Mouse (Mus musculus) spleen, adult 18-20 months (tissue): Measurements from ENCODE around the gene Gm10840.
"Not testable (repeated sequence)": the region's sequence is repeated elsewhere in the genome, so short reads cannot be mapped to it uniquely, and the experiment has no call there.

ENCODE experiments used
- DNase-seq, 2 experiments: peaks; one replicate each; pipeline ENCODE4 v3.0.0; 2022; ENCODE audit warnings: mixed read lengths in 2 of 2

The Gm10840 gene

DNA sequence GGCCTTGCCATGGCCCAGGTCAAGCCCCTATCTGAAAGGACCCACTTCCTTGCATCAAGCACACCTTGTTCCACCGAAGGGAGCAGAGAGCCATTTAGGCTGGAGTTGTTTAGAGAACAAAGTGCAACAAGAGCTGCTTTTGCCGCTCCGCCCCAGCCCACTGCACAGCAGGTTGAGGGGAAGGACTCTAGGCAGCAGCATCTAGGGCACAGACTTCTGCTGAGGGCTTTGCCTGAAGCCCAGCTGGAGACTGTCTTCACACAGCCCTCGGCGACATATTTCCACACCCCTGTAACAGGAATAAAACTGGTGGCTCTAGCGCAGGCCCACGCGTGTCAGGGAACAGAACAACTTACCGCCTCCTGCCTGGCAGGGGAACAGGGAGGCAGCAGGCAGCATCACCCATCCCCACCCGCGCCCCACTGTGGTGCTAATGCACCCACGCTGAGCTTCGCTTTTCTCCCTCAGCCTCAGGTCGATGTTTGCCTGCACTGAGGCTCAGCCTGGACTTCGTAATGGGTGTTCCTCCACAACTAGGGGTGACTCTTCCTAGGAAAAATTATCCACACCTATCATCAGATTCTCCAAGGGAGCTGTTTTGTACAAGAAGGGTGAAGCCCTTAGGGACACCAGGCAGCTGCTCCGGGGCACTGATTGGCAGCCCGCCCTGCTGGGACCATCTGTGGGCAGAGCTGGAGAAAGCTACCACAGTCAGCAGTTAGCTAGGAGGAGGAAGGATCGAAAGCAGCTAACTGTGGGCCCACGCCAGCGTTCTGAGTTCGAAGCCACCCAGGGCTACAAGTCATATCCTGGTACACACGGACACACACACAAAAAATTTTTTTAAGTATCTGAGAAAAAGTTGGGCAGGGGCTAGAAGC lies at the start of gene Gm10840, which contains the start of gene Limd2:
TSS of gene Gm10840 (plus strand) at position 10 of the 881 bp plus-strand sequence.
TSS of gene Limd2 (minus strand) at position 20 of the 881 bp plus-strand sequence.
- peak; percentile 52 to 60 for DNase-seq

- no peak for DNase-seq
These were observed 49.0 kb upstream of the Gm10840 start for GRCm38 (mm10) chr11:106111688-106112087.

DNA sequence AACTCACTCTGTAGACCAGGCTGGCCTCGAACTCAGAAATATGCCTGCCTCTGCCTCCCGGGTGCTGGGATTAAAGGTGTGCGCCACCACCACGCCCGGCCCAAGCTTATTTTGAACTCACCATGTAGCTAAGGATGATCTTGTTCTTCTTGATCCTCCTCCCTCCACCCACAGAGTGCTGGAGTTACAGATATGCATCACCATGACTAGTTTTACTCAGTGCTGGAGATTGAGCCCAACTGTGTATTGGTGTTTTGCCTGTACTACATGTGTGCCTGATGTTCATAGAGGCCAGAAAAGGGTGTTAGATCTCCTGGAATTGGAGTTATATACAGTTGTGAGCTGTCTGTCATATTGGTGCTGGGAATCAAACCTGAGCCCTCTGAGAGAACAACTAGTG lies 38.4 kb upstream of the Gm10840 start:
- no peak for DNase-seq

DNA sequence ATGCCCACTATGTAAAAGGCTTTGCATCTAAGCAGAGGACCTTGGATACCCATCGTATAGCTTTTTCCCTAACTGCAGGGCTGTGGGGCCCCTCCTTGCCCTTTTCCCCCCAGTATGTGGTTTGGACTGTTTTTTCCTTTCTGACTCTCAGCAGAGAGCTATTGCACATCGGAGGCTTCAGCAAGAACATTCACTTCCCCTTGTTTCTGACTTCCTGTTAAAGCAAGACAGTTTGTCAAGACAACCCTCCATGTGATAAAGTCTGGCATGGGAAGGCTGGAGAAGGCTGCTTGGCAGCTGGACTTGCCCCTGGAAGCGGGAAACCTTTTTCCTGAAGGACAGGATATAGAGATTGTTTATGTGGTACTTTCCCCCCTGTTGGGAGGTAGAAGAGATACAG lies 37.9 kb upstream of the Gm10840 start:
- peak; percentile 27 to 47 for DNase-seq

- no peak for DNase-seq
These were observed 35.9 kb upstream of the Gm10840 start for GRCm38 (mm10) chr11:106124784-106125183.

GRCm38 (mm10) chr11:106125827-106126226 lies 34.8 kb upstream of the Gm10840 start:
- DNase-seq: no peak

GRCm38 (mm10) chr11:106126727-106127373 lies 33.8 kb upstream of the Gm10840 start:
- DNase-seq: not testable (repeated sequence)

- no peak for DNase-seq
These were observed 31.2 kb upstream of the Gm10840 start for GRCm38 (mm10) chr11:106129477-106129876.

GRCm38 (mm10) chr11:106132516-106132915 lies 28.1 kb upstream of the Gm10840 start:
- no peak for DNase-seq

GRCm38 (mm10) chr11:106134580-106135528 lies 25.8 kb upstream of the Gm10840 start:
- DNase-seq: peak in 1 of 2 experiments; percentile 9

- no peak for DNase-seq
These were observed 9.4 kb upstream of the Gm10840 start for GRCm38 (mm10) chr11:106151219-106151618.

- DNase-seq: no peak
These were observed 8.5 kb upstream of the Gm10840 start for GRCm38 (mm10) chr11:106152132-106152531.

- no peak for DNase-seq
These were observed 6.6 kb upstream of the Gm10840 start for GRCm38 (mm10) chr11:106154091-106154490.

GRCm38 (mm10) chr11:106154770-106155169 lies 5.9 kb upstream of the Gm10840 start:
- peak in 1 of 2 experiments; percentile 17 for DNase-seq

GRCm38 (mm10) chr11:106155761-106156160 lies 4.9 kb upstream of the Gm10840 start:
- DNase-seq: peak in 1 of 2 experiments; percentile 15

DNA sequence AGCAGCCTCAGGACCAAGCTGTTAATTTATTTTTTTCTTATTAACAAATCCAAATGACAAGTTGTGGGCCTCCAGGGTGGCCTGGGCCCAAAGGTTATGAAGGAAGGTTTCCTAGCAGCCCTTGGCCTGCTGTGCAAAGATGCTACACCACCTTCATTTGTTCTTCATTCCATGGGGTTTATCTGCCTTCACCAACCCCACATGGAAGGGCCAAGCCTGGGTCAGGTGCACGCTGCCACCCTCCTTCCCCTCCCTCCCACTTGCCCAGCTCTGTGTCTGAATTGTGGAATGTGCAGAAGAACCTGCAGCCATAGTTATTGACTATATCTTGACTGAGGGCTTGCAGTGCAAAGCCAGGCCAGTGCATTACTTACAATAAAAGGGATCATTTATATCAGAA lies 4.4 kb upstream of the Gm10840 start:
- DNase-seq: no peak

GRCm38 (mm10) chr11:106157154-106157553 lies 3.5 kb upstream of the Gm10840 start:
- DNase-seq: peak; percentile 3 to 14

DNA sequence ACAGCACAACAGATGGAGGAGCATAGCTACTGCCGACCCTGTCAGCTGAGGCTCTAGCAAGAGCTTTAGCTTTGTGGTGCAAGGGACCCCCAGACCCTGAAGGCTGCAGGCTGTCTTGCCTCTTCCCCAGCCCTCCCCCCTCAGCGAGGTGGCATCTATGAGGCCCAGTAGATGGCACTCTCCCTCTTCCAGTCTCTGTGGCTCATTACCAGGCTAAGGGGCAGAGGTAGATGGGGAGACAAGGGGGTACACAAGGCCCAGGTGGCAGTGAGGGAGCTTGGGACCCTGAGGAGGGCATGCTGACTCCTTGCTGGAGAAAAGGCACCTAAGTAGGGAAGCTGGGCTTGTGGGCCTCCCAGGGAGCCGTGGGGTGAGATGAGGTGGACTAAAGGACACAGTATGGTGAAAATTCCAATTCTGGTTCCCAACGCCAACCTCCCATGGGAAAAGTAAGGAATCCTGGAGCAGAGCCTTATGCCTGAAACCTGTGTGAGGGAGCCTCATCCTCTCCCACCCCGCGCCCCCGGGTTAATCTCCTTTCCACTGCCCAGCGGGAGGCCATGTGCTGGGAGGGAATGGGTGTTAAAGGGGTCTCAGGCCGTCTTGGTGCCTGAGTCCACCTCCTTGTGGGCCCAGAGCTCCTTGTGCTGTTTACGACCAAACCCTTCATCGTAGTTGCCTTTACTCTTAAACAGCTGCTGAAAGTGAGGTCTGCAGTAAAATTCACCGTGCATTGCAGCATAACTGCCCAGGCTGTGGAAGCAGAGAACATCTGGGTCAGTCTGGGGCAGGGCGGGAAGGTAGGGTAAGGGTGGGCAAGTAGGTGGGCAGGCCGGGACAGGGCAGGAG lies 2.3 kb upstream of the Gm10840 start:
- peak in 1 of 2 experiments; percentile 60 for DNase-seq

DNA sequence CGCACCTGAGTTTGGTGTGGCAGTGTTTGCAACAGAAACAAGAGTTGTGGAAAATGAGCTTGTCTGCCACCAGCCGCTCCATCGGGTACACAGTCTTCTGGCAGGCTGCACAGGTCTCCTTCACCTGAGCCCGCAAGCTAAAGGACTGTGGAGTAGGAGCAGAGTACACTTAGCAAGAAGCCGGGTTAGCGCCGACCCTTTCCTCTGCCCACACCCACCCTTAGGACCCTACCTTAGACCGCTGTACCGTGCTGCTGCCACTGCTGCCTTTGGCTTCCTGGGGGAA lies 1.8 kb upstream of the Gm10840 start:
- no peak for DNase-seq

- peak; percentile 82 to 88 for DNase-seq
These were observed 1.3 kb upstream of the Gm10840 start for GRCm38 (mm10) chr11:106159216-106159920.
